Mouse (Mus musculus) liver, adult 2 months (tissue): ENCODE results near the gene Ice2.

Source experiments
- CTCF ChIP-seq: fragments of 200-500 bp; IDR thresholded peaks from 2 replicates; pipeline ENCODE4 v1.5.1; 2011; ENCODE audit warnings: low read depth, low read length, control low read depth
- POLR2A ChIP-seq: fragments of 200-500 bp; IDR thresholded peaks from 2 replicates; pipeline ENCODE4 v1.6.1; 2011; ENCODE audit warnings: low read length, control low read depth; ENCODE audit not compliant: insufficient read depth; ENCODE audit errors: extremely low read depth

- TF ChIP-seq POLR2A, result no peak
- no peak for TF ChIP-seq CTCF
These were observed 61.3 kb downstream of the Ice2 start for GRCm38 (mm10) chr9:69458982-69459381.
